25 mouse cellular contexts compared by ENCODE assay signal in the genomic region with DNA sequence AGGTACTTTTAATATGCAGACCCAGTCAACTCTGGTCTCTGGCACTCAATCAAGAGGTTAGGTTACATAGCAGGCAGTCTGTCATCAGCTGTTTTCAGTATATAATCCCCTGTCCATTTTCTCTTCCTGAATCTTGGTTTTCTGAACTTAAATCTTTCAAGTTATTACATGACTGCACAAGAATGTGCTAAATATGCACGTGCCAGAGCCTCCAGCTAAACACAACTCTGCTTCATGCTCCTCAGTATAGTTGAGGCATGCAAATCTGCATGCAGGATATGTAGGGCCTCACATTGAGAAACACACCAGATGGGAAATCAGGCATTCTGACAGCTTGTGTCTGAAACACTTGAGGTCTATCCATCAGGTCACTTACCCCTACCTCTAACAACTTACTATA.
DNase-seq lines count a peak whose midpoint lies in the region; ATAC-seq and TF ChIP-seq lines count a peak whose summit lies in the region.
"Had no signal": no experiment of that assay in that cellular context is flagged by ENCODE, and none has a peak within 500 bp of the region (broad histone marks: within the 10 kb centered on the region; RNA-seq: fewer than 3 reads in every experiment).

No protein-coding gene starts in this region.

- no peak for TF ChIP-seq CTCF in Patski (IDR thresholded peaks at IDR 0.05)

- no peak for TF ChIP-seq POLR2A in limb, embryonic 14.5 days (IDR thresholded peaks at IDR 0.05; ENCODE audit: borderline replicate concordance, extremely low read depth, insufficient read depth, insufficient read length)

- H3K27ac ChIP-seq in embryonic facial prominence, embryonic 14.5 days (replicated peaks; ENCODE audit: low read depth, low read length), result no peak overlapping the region
- no peak overlapping the region for H3K27ac ChIP-seq in limb, embryonic 14.5 days (replicated peaks; ENCODE audit: low read depth, low read length)
- H3K27ac ChIP-seq in midbrain, embryonic 14.5 days (replicated peaks; ENCODE audit: low read depth, low read length), result no peak overlapping the region
- H3K27ac ChIP-seq: forebrain, embryonic 10.5 days; forebrain, embryonic 13.5 days; heart, embryonic 15.5 days; hindbrain, embryonic 10.5 days; hindbrain, embryonic 13.5 days; intestine, embryonic 15.5 days had no signal

- in situ Hi-C loops in Patski (cut with MboI; ENCODE audit: low pct_unique_long_range_greater_than_20kb), result no loop called here

- H3K27me3 ChIP-seq in Patski, result no peaks in the 10 kb centered on the region
- no peaks in the 10 kb centered on the region for H3K27me3 ChIP-seq in embryonic facial prominence, embryonic 14.5 days (replicated peaks; ENCODE audit: control insufficient read depth, insufficient read depth, low read length)
- H3K27me3 ChIP-seq in limb, embryonic 14.5 days (ENCODE audit: control insufficient read depth, insufficient read depth, low read length), result no peaks in the 10 kb centered on the region
- H3K27me3 ChIP-seq in midbrain, embryonic 14.5 days (ENCODE audit: control insufficient read depth, insufficient read depth, low read length), result no peaks in the 10 kb centered on the region
- H3K27me3 ChIP-seq: forebrain, embryonic 13.5 days; heart, embryonic 12.5 days; heart, embryonic 15.5 days; hindbrain, embryonic 13.5 days; intestine, embryonic 15.5 days had no signal

- CTCF ChIA-PET in Patski (lab: Charles Lee), result no interaction called here

- POLR2A ChIA-PET in Patski (lab: Charles Lee), result no interaction called here

- 0 out of 2 replicates have a peak, but pooled peaks cover 4% of the 10 kb centered on the region for H3K4me1 ChIP-seq in embryonic facial prominence, embryonic 14.5 days (ENCODE audit: control insufficient read depth, insufficient read depth, low read length)
- 0 out of 2 replicates have a peak, but pooled peaks cover 2% of the 10 kb centered on the region for H3K4me1 ChIP-seq in limb, embryonic 14.5 days (ENCODE audit: control insufficient read depth, insufficient read depth, low read length)
- H3K4me1 ChIP-seq in midbrain, embryonic 14.5 days (ENCODE audit: control insufficient read depth, insufficient read depth, low read length), result no peaks in the 10 kb centered on the region
- H3K4me1 ChIP-seq: forebrain, embryonic 10.5 days; forebrain, embryonic 13.5 days; heart, embryonic 12.5 days; heart, embryonic 15.5 days; hindbrain, embryonic 10.5 days; hindbrain, embryonic 13.5 days; intestine, embryonic 15.5 days had no signal

- ATAC-seq in Patski, result peak; percentile 84
- ATAC-seq in embryonic facial prominence, embryonic 14.5 days (ENCODE audit: low read depth), result peak; percentile 79
- ATAC-seq in limb, embryonic 14.5 days (ENCODE audit: low FRiP score, low read depth), result no peak
- ATAC-seq in midbrain, embryonic 14.5 days (ENCODE audit: low FRiP score, low TSS enrichment), result no peak
- ATAC-seq: forebrain, embryonic 13.5 days; forebrain, embryonic 16.5 days; hindbrain, embryonic 16.5 days; intestine, embryonic 15.5 days had no signal

- WGBS in embryonic facial prominence, embryonic 14.5 days, result 11% methylated on average over 1 of the region's 1 CpGs
- 42% methylated on average over 1 of the region's 1 CpGs for whole genome bisulfite sequencing in limb, embryonic 14.5 days
- 52% methylated on average over 1 of the region's 1 CpGs for WGBS in midbrain, embryonic 14.5 days

- H3K9ac ChIP-seq in embryonic facial prominence, embryonic 14.5 days (ENCODE audit: low read depth, low read length), result no peak overlapping the region
- H3K9ac ChIP-seq in limb, embryonic 14.5 days (ENCODE audit: low read depth, low read length, severe bottlenecking), result no peak overlapping the region
- no peak overlapping the region for H3K9ac ChIP-seq in midbrain, embryonic 14.5 days (replicated peaks; ENCODE audit: low read length)
- H3K9ac ChIP-seq: forebrain, embryonic 13.5 days; heart, embryonic 12.5 days; heart, embryonic 15.5 days; hindbrain, embryonic 13.5 days; intestine, embryonic 15.5 days had no signal

- no peak overlapping the region for H3K4me2 ChIP-seq in embryonic facial prominence, embryonic 14.5 days (ENCODE audit: low read depth, low read length)
- H3K4me2 ChIP-seq in limb, embryonic 14.5 days (replicated peaks; ENCODE audit: low read depth, low read length, severe bottlenecking), result no peak overlapping the region
- H3K4me2 ChIP-seq in midbrain, embryonic 14.5 days (ENCODE audit: low read length), result no peak overlapping the region
- H3K4me2 ChIP-seq: forebrain, embryonic 13.5 days; heart, embryonic 12.5 days; heart, embryonic 15.5 days; hindbrain, embryonic 13.5 days; intestine, embryonic 15.5 days had no signal

- no peaks in the 10 kb centered on the region for H3K36me3 ChIP-seq in embryonic facial prominence, embryonic 14.5 days (ENCODE audit: control insufficient read depth, insufficient read depth, low read length)
- no peaks in the 10 kb centered on the region for H3K36me3 ChIP-seq in limb, embryonic 14.5 days (ENCODE audit: control insufficient read depth, insufficient read depth, low read length)
- H3K36me3 ChIP-seq in midbrain, embryonic 14.5 days (ENCODE audit: control insufficient read depth, insufficient read depth, low read length), result no peaks in the 10 kb centered on the region
- H3K36me3 ChIP-seq: forebrain, embryonic 10.5 days; heart, embryonic 12.5 days; heart, embryonic 15.5 days; hindbrain, embryonic 10.5 days; hindbrain, embryonic 13.5 days; intestine, embryonic 15.5 days had no signal

- no peaks in the 10 kb centered on the region for H3K9me3 ChIP-seq in embryonic facial prominence, embryonic 14.5 days (ENCODE audit: control insufficient read depth, low read length)
- H3K9me3 ChIP-seq in limb, embryonic 14.5 days (ENCODE audit: control insufficient read depth, low read length), result no peaks in the 10 kb centered on the region
- H3K9me3 ChIP-seq in midbrain, embryonic 14.5 days (ENCODE audit: control insufficient read depth, low read length), result no peaks in the 10 kb centered on the region
- H3K9me3 ChIP-seq: forebrain, embryonic 10.5 days; forebrain, embryonic 13.5 days; heart, embryonic 12.5 days; heart, embryonic 15.5 days; hindbrain, embryonic 10.5 days; hindbrain, embryonic 13.5 days; intestine, embryonic 15.5 days had no signal

- DNase-seq in 3T3-L1 (ENCODE audit: low read depth, low spot score) (peak; percentile 47), Patski (ENCODE audit: low read depth, low spot score) (peak; percentile 35)
- peak; percentile 83 for DNase-seq in embryonic facial prominence, embryonic 14.5 days (ENCODE audit: low spot score)
- DNase-seq in limb, embryonic 14.5 days (ENCODE audit: low spot score), result peak; percentile 43
- DNase-seq in thymus, postnatal 36 days, result no peak
- DNase-seq in midbrain, embryonic 14.5 days, result no peak
- DNase-seq: adrenal gland, postnatal 10 days; adrenal gland, postnatal 36 days; cerebellum, adult 18-20 months; cerebellum, adult 9-10 months; cerebellum, postnatal 14 days; gastrocnemius, postnatal 25 days; heart, adult 18-20 months; heart, postnatal 10 days; heart, postnatal 36 days; kidney, adult 11 months had no signal

- no peak overlapping the region for H3K4me3 ChIP-seq in embryonic facial prominence, embryonic 14.5 days (ENCODE audit: low read depth, low read length)
- H3K4me3 ChIP-seq in limb, embryonic 14.5 days (replicated peaks; ENCODE audit: low read length), result no peak overlapping the region
- no peak overlapping the region for H3K4me3 ChIP-seq in midbrain, embryonic 14.5 days (replicated peaks; ENCODE audit: low read depth, low read length)
- H3K4me3 ChIP-seq: forebrain, embryonic 10.5 days; forebrain, embryonic 13.5 days; heart, embryonic 12.5 days; heart, embryonic 15.5 days; hindbrain, embryonic 10.5 days; hindbrain, embryonic 13.5 days; intestine, embryonic 15.5 days had no signal

Comparison
In these comparisons a context has a peak if more than half of its experiments do, and no peak if none do; other contexts are left out.
1. DNase-seq: peak in 3T3-L1 (single experiment), Patski (single experiment), embryonic facial prominence, embryonic 14.5 days (single experiment) and limb, embryonic 14.5 days (single experiment); none in thymus, postnatal 36 days (0 of 2) and midbrain, embryonic 14.5 days (single experiment).
2. ATAC-seq: peak in Patski (single experiment) and embryonic facial prominence, embryonic 14.5 days (single experiment); none in limb, embryonic 14.5 days (single experiment) and midbrain, embryonic 14.5 days (single experiment).